Mouse (Mus musculus): ENCODE results near the gene E430018J23Rik. TPM values are rescaled to one million over a fixed set of nuclear protein-coding genes. Genes with fewer than 3 reads are reported as not detected.

The E430018J23Rik gene
- total and polyA plus RNA-seq, 3 experiments, result 3.1 to 4.0 (median 3.5) TPM

DNA sequence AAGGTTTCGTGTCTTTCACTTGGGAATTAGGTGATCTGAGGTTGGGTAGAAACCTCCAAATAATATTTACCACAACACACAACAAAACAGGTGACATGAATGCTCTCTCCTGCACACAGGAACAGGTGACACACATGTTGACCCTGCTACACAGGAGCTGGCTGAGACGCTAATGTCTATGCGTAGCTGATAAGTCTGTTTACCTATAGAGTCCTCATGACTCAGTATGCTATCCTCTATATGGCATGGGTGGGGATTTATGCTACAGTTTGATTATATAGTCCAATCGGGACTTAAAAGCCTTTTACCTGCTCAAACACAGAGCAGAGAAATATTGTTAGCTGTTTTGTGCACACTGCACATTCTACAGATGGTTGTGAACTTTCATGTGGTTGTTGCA is 33.2 kb downstream of the E430018J23Rik start:
- H3K79me2 ChIP-seq (replicated peaks; ENCODE audit: control insufficient read depth, insufficient read depth, low read length), result no peaks in the 10 kb centered on the region
- H3K4me1 ChIP-seq (ENCODE audit: control insufficient read depth, insufficient read depth, low read length), result no peaks in the 10 kb centered on the region
- H3K27ac ChIP-seq, result no peak overlapping the region
- H3K9ac ChIP-seq (ENCODE audit: low read depth, low read length), result no peak overlapping the region
- H3K4me3 ChIP-seq, result no peak overlapping the region
- no peaks in the 10 kb centered on the region for H3K27me3 ChIP-seq (ENCODE audit: control insufficient read depth, insufficient read depth, low read length)
- no peaks in the 10 kb centered on the region for H3K36me3 ChIP-seq (ENCODE audit: control insufficient read depth, insufficient read depth, low read length)
- no peak for DNase-seq
- intact Hi-C loops (cut with DNase I), result loop anchor here (5.0 kb wide), 2 partner anchors 47 to 152 kb away; partner anchors contain the start of genes Srcap and Zfp764
- TF ChIP-seq POLR2A (IDR thresholded peaks at IDR 0.05; ENCODE audit: insufficient read depth, low read depth, low read length) (no peak), EP300 (IDR thresholded peaks at IDR 0.05; ENCODE audit: insufficient read depth, low read depth, low read length) (no peak)
- WGBS, result 59% methylated on average over 4 of the region's 4 CpGs

DNA sequence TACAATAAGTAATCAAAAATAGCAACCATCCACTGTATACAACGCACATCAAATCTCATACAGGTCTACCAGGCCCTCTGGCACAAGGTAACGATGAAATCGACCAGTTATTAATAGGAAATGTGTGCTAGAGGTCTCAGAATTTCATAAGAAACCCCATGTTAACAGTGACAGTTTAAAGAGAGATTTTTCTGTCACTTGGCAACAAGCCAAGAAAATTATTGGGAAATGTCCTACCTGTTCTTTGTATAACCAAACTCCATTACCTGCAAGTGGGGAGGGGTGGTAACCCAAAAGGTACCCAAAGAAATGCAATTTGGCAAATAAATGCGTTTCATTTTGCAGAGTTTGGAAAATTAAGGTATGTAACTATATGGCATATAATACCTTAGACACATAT is 35.0 kb downstream of the E430018J23Rik start:
- no peak overlapping the region for H3K4me3 ChIP-seq
- H3K27ac ChIP-seq, result no peak overlapping the region
- 63% methylated on average over 4 of the region's 4 CpGs for WGBS
- no peaks in the 10 kb centered on the region for H3K4me1 ChIP-seq (ENCODE audit: control insufficient read depth, insufficient read depth, low read length)
- no peak for DNase-seq
- intact Hi-C loops (cut with DNase I), result no loop called here
- no peaks in the 10 kb centered on the region for H3K36me3 ChIP-seq (ENCODE audit: control insufficient read depth, insufficient read depth, low read length)
- TF ChIP-seq EP300 (IDR thresholded peaks at IDR 0.05; ENCODE audit: insufficient read depth, low read depth, low read length) (no peak), CTCF (IDR thresholded peaks at IDR 0.05) (no peak), POLR2A (IDR thresholded peaks at IDR 0.05; ENCODE audit: insufficient read depth, low read depth, low read length) (no peak)
- H3K9ac ChIP-seq (ENCODE audit: low read depth, low read length), result no peak overlapping the region
- no peaks in the 10 kb centered on the region for H3K27me3 ChIP-seq (ENCODE audit: control insufficient read depth, insufficient read depth, low read length)
- no peaks in the 10 kb centered on the region for H3K79me2 ChIP-seq (replicated peaks; ENCODE audit: control insufficient read depth, insufficient read depth, low read length)

DNA sequence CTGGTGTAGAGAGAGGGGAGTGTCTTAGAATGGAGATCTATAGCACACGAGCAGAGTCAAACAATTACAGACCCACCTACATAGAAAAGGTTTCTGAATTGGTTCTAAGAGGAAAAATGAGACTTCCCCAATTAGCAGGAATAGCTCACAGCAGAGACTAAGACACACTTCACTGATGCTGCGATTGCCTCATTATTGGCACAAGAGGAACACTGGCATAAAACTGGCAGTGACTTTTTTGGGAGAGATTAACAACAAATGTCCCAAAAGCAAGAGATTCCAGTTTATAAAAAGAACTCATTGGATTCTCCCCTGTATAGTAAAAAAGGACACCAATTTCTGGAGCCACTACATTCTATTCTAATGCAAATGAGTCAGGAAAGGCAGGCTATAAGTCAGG is 35.6 kb downstream of the E430018J23Rik start:
- no peaks in the 10 kb centered on the region for H3K27me3 ChIP-seq (ENCODE audit: control insufficient read depth, insufficient read depth, low read length)
- no peak overlapping the region for H3K9ac ChIP-seq (ENCODE audit: low read depth, low read length)
- no peak for TF ChIP-seq POLR2A (IDR thresholded peaks at IDR 0.05; ENCODE audit: insufficient read depth, low read depth, low read length)
- no peak for TF ChIP-seq EP300 (IDR thresholded peaks at IDR 0.05; ENCODE audit: insufficient read depth, low read depth, low read length)
- TF ChIP-seq CTCF (IDR thresholded peaks at IDR 0.05), result no peak
- H3K4me3 ChIP-seq, result no peak overlapping the region
- DNase-seq, result no peak
- H3K79me2 ChIP-seq (replicated peaks; ENCODE audit: control insufficient read depth, insufficient read depth, low read length), result no peaks in the 10 kb centered on the region
- no peaks in the 10 kb centered on the region for H3K4me1 ChIP-seq (ENCODE audit: control insufficient read depth, insufficient read depth, low read length)
- H3K27ac ChIP-seq, result no peak overlapping the region
- intact Hi-C loops (cut with DNase I), result no loop called here
- 59% methylated on average over 2 of the region's 2 CpGs for WGBS
- H3K36me3 ChIP-seq (ENCODE audit: control insufficient read depth, insufficient read depth, low read length), result no peaks in the 10 kb centered on the region

DNA sequence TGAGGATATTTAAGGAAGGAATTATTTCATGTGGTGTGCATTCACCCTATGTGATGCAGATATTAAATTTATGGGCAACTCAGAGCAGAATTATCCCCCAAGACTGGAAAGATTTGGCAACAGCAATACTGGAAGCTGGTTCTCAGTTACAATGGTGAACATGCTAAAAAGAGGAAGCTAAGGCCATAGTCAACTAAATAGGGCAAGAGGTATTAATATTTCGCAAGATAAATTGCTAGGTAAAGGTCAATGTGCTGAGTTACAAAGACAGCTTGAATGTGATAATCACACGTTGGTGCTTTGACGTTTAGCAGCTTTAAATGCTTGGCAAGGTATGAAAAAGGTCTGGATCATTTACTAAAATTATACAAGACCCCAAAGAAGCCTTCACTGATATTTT is 37.6 kb downstream of the E430018J23Rik start:
- no peaks in the 10 kb centered on the region for H3K27me3 ChIP-seq (ENCODE audit: control insufficient read depth, insufficient read depth, low read length)
- no peak for DNase-seq
- H3K36me3 ChIP-seq (ENCODE audit: control insufficient read depth, insufficient read depth, low read length), result no peaks in the 10 kb centered on the region
- H3K9ac ChIP-seq (ENCODE audit: low read depth, low read length), result no peak overlapping the region
- no peaks in the 10 kb centered on the region for H3K4me1 ChIP-seq (ENCODE audit: control insufficient read depth, insufficient read depth, low read length)
- H3K27ac ChIP-seq, result no peak overlapping the region
- H3K4me3 ChIP-seq, result no peak overlapping the region
- WGBS, result 61% methylated on average over 3 of the region's 3 CpGs
- no peaks in the 10 kb centered on the region for H3K79me2 ChIP-seq (replicated peaks; ENCODE audit: control insufficient read depth, insufficient read depth, low read length)
- TF ChIP-seq CTCF (IDR thresholded peaks at IDR 0.05) (no peak), POLR2A (IDR thresholded peaks at IDR 0.05; ENCODE audit: insufficient read depth, low read depth, low read length) (no peak), EP300 (IDR thresholded peaks at IDR 0.05; ENCODE audit: insufficient read depth, low read depth, low read length) (no peak)
- intact Hi-C loops (cut with DNase I), result no loop called here

DNA sequence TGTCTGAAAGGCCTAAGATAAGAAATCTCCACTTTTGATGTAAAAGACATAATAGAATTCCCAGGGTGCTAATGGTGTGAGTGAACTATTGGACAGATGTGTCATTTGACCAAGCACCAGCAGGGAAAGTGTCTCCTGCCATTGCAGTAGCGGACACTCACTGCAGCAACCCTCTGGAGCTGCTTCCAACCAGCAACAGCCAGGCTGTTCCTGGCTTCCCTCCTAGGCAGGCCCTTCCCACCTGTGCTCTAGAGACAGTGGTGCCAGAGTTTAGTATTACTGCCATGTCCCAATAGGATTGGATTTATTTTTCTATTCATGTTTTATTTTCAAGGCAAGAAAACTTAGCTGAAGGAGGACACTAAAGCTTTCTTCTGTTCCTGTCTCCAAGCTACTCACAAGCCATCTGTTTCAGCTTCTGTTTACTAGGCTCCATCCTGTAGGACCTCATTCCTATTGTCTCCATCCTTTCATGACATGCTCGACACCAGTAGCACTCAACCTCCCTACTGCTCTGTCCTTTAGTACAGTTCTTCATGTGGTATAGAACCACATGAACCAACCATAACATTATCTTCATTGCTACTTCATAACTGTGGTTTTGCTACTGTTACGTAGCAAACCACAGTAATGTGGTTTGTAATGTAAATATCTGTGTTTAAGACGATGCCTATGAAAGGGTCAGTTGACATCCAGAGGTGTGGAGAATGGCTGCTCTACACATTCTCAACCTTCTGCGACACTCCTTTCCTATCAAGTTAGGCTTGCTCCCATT is 42.0 kb downstream of the E430018J23Rik start:
- TF ChIP-seq CTCF (IDR thresholded peaks at IDR 0.05) (no peak), EP300 (IDR thresholded peaks at IDR 0.05; ENCODE audit: insufficient read depth, low read depth, low read length) (no peak), POLR2A (IDR thresholded peaks at IDR 0.05; ENCODE audit: insufficient read depth, low read depth, low read length) (no peak)
- 85% methylated on average over 5 of the region's 5 CpGs for WGBS
- Histone ChIP-seq H3K4me3 (no peak overlapping the region), H3K4me1 (ENCODE audit: control insufficient read depth, insufficient read depth, low read length) (no peaks in the 10 kb centered on the region), H3K27me3 (ENCODE audit: control insufficient read depth, insufficient read depth, low read length) (no peaks in the 10 kb centered on the region), H3K79me2 (replicated peaks; ENCODE audit: control insufficient read depth, insufficient read depth, low read length) (no peaks in the 10 kb centered on the region), H3K9ac (ENCODE audit: low read depth, low read length) (no peak overlapping the region), H3K27ac (no peak overlapping the region), H3K36me3 (ENCODE audit: control insufficient read depth, insufficient read depth, low read length) (no peaks in the 10 kb centered on the region)
- intact Hi-C loops (cut with DNase I), result no loop called here
- no peak for DNase-seq

DNA sequence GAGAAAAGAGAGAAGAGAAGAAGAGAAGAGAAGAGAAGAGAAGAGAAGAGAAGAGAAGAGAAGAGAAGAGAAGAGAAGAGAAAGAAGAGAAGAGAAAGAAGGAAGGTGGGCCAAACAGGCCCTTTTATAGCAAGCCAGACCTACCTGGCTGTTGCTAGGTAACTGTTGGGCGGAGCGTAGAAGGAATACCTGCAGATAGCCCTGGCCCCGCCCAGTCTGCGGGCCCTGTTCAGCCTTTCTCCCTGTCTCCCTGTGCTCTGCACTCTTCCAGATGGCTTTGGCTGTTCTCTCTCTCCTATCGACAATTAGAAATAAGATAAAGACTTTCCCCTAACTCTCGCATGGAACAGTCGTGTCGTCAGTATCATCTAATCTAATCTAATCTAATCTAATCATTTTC is 46.8 kb downstream of the E430018J23Rik start:
- TF ChIP-seq POLR2A (IDR thresholded peaks at IDR 0.05; ENCODE audit: insufficient read depth, low read depth, low read length) (no peak), CTCF (IDR thresholded peaks at IDR 0.05) (no peak), EP300 (IDR thresholded peaks at IDR 0.05; ENCODE audit: insufficient read depth, low read depth, low read length) (no peak)
- H3K79me2 ChIP-seq (replicated peaks; ENCODE audit: control insufficient read depth, insufficient read depth, low read length), result 0 out of 2 replicates have a peak, but pooled peaks cover 2% of the 10 kb centered on the region
- intact Hi-C loops (cut with DNase I), result loop anchor here (5.0 kb wide), 1 partner anchor 266 kb away; no protein-coding TSS in a partner anchor
- no peak for DNase-seq
- H3K4me1 ChIP-seq (ENCODE audit: control insufficient read depth, insufficient read depth, low read length), result no peaks in the 10 kb centered on the region
- no peak overlapping the region; the same call in 1 of the 2 replicates for H3K9ac ChIP-seq (ENCODE audit: low read depth, low read length)
- peak overlapping the region; percentile 96 for H3K4me3 ChIP-seq
- H3K36me3 ChIP-seq (ENCODE audit: control insufficient read depth, insufficient read depth, low read length), result peaks cover 4% of the 10 kb centered on the region
- no peaks in the 10 kb centered on the region for H3K27me3 ChIP-seq (ENCODE audit: control insufficient read depth, insufficient read depth, low read length)
- peak overlapping the region; percentile 100 for H3K27ac ChIP-seq
- WGBS, result 17% methylated on average over 8 of the region's 8 CpGs
